12 mouse cellular contexts compared by ENCODE assay signal in the genomic region with DNA sequence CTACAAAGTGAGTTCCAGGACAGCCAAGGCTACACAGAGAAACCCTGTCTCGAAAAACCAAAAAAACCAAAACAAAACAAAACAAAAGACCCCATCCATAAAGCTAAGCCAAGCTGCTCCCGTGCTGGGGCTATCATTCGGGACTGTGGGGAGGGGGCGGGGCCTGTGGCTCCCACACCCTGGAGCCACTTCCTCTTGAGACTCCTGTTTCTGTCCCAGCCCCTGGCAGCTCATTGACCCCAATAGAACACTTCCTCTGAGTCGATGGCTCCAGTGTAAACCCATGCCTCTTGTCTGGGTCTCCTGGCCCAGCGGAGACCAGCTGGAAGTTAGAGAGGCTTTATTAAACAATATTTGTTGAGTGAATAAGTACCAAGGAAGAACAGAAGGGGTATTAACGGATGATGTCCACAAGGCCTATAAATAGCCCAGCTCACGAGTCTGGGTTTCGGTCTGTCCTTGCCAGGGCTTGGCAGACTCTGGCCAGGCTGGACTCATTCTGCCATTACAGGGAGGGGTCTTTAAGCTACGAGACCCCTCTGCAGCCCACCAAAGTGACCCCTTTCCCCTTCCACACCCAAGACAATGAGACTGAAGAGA. TPM values are rescaled to one million over a fixed set of nuclear protein-coding genes. Genes with fewer than 3 reads are reported as not detected.
DNase-seq lines count a peak whose midpoint lies in the region; ATAC-seq lines count a peak whose summit lies in the region.
"Had no signal": no experiment of that assay in that cellular context is flagged by ENCODE, and none has a peak within 500 bp of the region (broad histone marks: within the 10 kb centered on the region; RNA-seq: fewer than 3 reads in every experiment).

No protein-coding gene starts in this region.

- no peaks in the 10 kb centered on the region; the same call in 1 of the 2 replicates for H3K36me3 ChIP-seq in heart, embryonic 14.5 days (ENCODE audit: control insufficient read depth, insufficient read depth, low read length)
- H3K36me3 ChIP-seq in megakaryocyte, embryonic 14.5 days (replicated peaks; ENCODE audit: low read length), result no peaks in the 10 kb centered on the region
- H3K36me3 ChIP-seq: forebrain, embryonic 15.5 days; midbrain, embryonic 15.5 days had no signal

- no peak overlapping the region for H3K9ac ChIP-seq in heart, embryonic 14.5 days (ENCODE audit: low read length)
- H3K9ac ChIP-seq: forebrain, embryonic 15.5 days; hindbrain, embryonic 14.5 days; midbrain, embryonic 15.5 days had no signal

- H3K4me2 ChIP-seq in heart, embryonic 14.5 days (ENCODE audit: low read length), result peak overlapping the region; percentile 2; the same call in 1 of the 2 replicates
- H3K4me2 ChIP-seq: forebrain, embryonic 15.5 days; hindbrain, embryonic 14.5 days; midbrain, embryonic 15.5 days had no signal

- no peaks in the 10 kb centered on the region for H3K9me3 ChIP-seq in heart, embryonic 14.5 days (ENCODE audit: control insufficient read depth, low read length)
- no peaks in the 10 kb centered on the region for H3K9me3 ChIP-seq in megakaryocyte, embryonic 14.5 days
- H3K9me3 ChIP-seq: forebrain, embryonic 15.5 days; midbrain, embryonic 15.5 days had no signal

- peaks cover 9 to 12% of the 10 kb centered on the region in 2 experiments; a peak in 3 of 4 replicates for H3K4me1 ChIP-seq in heart, embryonic 14.5 days (ENCODE audit: control insufficient read depth in 2 of 2, insufficient read depth in 2 of 2, low read length in 2 of 2)
- peaks cover 34% of the 10 kb centered on the region for H3K4me1 ChIP-seq in megakaryocyte, embryonic 14.5 days

- H3K4me3 ChIP-seq in heart, embryonic 14.5 days (ENCODE audit: control insufficient read depth in 1 of 2, insufficient read depth in 1 of 2, low read depth in 1 of 2, low read length in 2 of 2), result no peak overlapping the region
- peak overlapping the region; percentile 14 for H3K4me3 ChIP-seq in megakaryocyte, embryonic 14.5 days (replicated peaks)
- H3K4me3 ChIP-seq: forebrain, embryonic 15.5 days; midbrain, embryonic 15.5 days had no signal

- H3K27me3 ChIP-seq in heart, embryonic 14.5 days (ENCODE audit: control insufficient read depth, insufficient read depth, low read length), result 0 out of 2 replicates have a peak, but pooled peaks cover 3% of the 10 kb centered on the region
- H3K27me3 ChIP-seq in megakaryocyte, embryonic 14.5 days (replicated peaks), result peaks cover 52% of the 10 kb centered on the region
- H3K27me3 ChIP-seq: forebrain, embryonic 15.5 days; midbrain, embryonic 15.5 days had no signal

- peak overlapping the region; percentile 32 to 64; a peak in 3 of 4 replicates for H3K27ac ChIP-seq in heart, embryonic 14.5 days (replicated peaks in 1 of 2; ENCODE audit: control insufficient read depth in 1 of 2, insufficient read depth in 1 of 2, low read depth in 2 of 2, low read length in 2 of 2)
- H3K27ac ChIP-seq: forebrain, embryonic 15.5 days; hindbrain, embryonic 14.5 days; midbrain, embryonic 15.5 days had no signal

- WGBS in heart, embryonic 14.5 days, result 35% methylated on average over 10 of the region's 10 CpGs

- ATAC-seq in heart, embryonic 14.5 days (ENCODE audit: insufficient number of reproducible peaks, insufficient read depth, low FRiP score, low read depth), result 0 out of 2 replicates have a peak, but pooled peaks have one; percentile 18
- ATAC-seq: forebrain, embryonic 15.5 days; midbrain, embryonic 15.5 days had no signal

- DNase-seq in kidney, postnatal 14 days, result peak; percentile 22
- no peak for DNase-seq in kidney, adult 8-10 months
- DNase-seq in ZHBTc4 (ENCODE audit: low read depth, low spot score), result peak; percentile 62
- no peak for DNase-seq in thymus, postnatal 14 days
- DNase-seq in layer of hippocampus, postnatal 10 days (ENCODE audit: low spot score in 2 of 2), result no peak
- no peak for DNase-seq in adrenal gland, postnatal 14 days

RNA-seq across cellular contexts. Expression of gene Nxph3, which starts 10.7 kb away (rescaled TPM):
- 0.36 TPM in 1 of 2 replicates, not detected in the other for polyA plus RNA-seq in heart, embryonic 14.5 days (2014; fragmentation: Nextera tagmentation; extraction: Ambion mirVana)
- polyA plus RNA-seq in megakaryocyte, embryonic 14.5 days (2012; ENCODE audit: insufficient read depth, low replicate concordance), result 0.04 TPM in 1 of 2 replicates, not detected in the other
- 10 to 100 TPM; 27.3 to 35.2 TPM for total RNA-seq in layer of hippocampus, postnatal 10 days (2021)
- total RNA-seq in adrenal gland, postnatal 14 days (2021), result 2.6 and 3.8 TPM in 2 replicates
- total RNA-seq: liver, adult 2 months had no signal

Comparison
In these comparisons a context has a peak if more than half of its experiments do, and no peak if none do; other contexts are left out.
1. DNase-seq: peak in kidney, postnatal 14 days (single experiment) and ZHBTc4 (single experiment); none in kidney, adult 8-10 months (0 of 2), thymus, postnatal 14 days (single experiment), layer of hippocampus, postnatal 10 days (0 of 2) and adrenal gland, postnatal 14 days (single experiment).